Mouse (Mus musculus): ENCODE results near the gene Itpkb.

- no peak for TF ChIP-seq CTCF (IDR thresholded peaks at IDR 0.05; ENCODE audit: low read depth)
- TF ChIP-seq EP300 (IDR thresholded peaks at IDR 0.05; ENCODE audit: low read depth): no peak
Measured at GRCm38 (mm10) chr1:180390746-180391574, 60.7 kb downstream of the Itpkb start.
